Mouse (Mus musculus) adrenal gland, postnatal 10 days (tissue): ENCODE data around the gene Rundc3a. TPM values are rescaled to one million over a fixed set of nuclear protein-coding genes. Genes with fewer than 3 reads are reported as not detected.
"Not testable (repeated sequence)": the region's sequence is repeated elsewhere in the genome, so short reads cannot be mapped to it uniquely, and the experiment has no call there.

Experiments used
- DNase-seq: peaks from one replicate; pipeline ENCODE4 v3.0.0; 2021; ENCODE audit warnings: mixed read lengths
- total RNA-seq, 2 experiments: library from RNA; stranded (reverse); gene quantifications; 2 replicates each; pipeline ENCODE4 v1.2.3; 2021

The Rundc3a gene
- total RNA-seq, 2 experiments from 2014 or later = 21.2 to 34.3 TPM

DNA sequence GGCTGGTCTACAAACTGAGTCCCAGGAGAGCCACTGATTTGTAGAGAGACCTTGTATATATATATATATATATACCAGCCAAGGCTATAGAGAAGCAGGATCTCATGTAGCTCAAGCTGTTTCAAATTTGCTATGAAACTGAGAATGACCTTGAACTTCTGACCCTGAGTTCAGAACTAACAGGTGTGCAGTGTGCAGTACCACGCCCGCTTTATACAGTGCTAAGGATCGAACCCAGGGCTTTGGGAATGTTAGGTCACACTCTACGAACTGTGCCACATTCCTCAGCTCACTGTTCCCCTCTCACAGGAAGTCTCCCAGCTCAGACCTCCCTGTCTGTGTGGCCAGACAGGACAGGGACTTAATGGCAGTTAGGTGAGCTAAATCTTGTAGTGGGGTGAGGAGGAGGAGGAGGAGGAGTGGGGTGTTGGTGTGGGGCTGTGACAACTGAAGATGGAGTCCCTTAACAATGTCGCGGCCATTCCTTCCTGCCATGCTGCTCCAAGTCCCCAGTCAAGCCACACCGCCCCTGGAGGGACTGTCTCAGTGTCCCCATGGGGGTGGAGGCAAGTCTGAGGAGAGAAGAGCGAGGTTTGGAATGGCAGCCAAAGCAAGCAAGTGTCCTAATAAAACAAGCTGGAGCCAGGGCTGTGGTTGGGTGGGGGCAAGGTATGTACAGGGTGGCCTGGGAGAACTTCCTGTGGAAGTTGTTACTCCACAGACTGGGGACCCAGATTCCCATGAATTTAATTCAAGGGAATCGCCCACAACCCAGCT, 25.5 kb upstream of the Rundc3a start:
- no peak for DNase-seq

DNA sequence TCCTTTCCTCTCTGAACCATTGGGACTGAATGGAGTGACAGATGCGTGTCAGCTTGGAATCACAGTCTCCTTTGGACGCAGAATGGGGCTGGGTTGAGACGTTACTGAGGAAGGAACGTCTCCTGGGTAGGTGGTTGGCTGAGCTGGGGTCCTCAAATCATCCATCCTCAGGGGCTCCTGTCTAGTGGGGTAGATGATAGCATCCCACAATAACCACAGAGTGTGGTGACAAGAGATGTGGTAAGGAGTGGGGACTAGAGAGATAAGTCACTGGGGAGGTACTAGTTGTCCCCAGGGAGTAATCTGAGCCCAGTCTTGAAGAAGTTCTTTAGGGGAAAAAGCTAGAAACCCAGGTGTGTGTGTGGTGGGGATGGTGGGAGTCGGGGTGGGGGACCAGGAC, 24.9 kb upstream of the Rundc3a start:
- no peak for DNase-seq

DNA sequence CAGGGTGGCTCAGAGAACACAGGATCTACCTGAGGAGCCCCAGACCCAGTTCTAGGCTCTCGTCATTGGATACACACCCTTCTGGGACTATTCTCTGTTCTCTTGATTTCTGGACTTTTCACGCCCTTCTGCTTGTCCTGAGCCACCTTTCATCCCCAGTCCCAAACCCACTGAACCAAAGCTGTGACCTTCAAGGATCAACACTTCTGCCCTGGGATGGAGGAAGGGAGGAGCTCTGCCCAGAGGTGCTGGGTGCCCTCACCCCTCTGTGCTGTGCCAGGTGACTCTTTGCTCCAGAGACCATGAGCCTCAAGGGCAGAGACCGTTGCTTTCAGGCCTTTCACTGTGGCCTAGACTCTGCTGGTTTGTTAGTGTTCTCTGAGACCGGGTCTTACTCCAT, 23.9 kb upstream of the Rundc3a start:
- no peak for DNase-seq

DNA sequence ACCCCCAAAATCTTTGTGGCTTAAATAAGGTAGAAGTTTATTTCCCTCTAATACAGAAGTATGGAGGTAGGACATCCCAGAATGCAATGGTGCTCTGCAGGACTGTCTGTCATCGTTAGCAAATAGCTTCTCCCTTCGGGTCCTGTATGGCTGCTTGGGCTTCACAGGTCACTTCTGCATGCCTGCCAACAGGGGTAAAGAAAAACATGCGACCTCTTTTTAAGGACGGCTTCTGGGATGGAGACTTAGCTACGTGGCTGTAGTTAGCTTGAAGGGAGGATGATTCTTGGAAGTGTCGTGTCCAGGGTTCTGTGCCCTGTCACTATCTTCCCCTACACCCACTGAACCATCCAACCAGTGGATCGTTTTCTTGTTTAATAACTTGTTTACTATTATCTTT, 22.9 kb upstream of the Rundc3a start:
- no peak for DNase-seq

DNA sequence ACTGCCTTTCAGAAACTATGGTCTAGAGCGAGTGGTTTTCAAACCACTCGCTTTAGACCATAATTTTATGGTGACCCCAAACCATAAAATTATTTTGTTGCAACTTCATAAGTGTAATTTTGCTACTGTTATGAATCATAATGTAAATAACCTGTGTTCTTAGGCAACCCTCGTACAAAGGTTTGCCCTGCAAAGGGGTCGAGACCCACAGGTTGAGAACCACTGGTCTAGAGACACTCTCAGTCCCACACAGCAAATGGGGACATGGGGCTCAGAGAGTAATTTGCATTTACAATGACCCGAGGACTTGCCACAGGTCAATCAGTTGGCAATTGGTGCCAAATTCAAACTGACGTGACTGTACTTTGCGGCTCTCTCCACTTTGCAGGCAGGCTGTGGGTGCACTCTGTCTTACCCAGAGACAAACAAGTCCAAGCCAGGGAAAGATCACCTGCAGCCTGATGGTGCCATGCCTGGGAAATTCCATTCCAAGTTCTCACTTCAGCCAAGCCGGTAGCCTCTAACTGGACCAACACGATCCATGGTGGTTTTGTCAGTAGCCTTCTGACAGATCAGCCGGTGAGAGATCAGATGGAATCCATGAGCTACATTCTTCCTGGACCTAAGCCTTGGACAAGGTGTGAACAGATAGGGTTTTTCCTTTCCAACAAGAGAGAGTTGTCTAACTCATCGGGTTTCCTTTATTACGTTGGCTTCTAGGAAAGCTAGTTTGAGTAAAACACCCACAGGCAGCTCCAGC, 21.1 kb upstream of the Rundc3a start:
- DNase-seq = no peak

DNA sequence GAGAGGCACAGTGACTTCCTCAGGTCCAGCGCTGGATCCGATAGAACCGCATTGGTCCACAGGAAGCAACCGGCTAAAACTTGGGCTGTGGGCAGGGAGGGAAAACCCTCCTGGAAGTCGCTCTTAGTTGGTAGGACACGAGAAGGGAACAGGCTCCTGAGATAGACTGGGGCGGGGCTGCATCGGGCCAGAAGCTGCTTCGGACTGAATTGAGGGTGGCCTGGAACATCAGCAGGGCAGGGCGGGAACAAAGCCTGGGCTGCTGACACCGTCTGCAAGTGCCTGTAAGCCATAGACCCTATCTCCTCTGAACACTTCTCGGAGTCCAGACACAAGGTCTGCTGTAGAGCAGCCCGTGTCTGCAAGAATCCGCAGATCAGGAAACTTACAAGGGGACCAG, 20.3 kb upstream of the Rundc3a start:
- DNase-seq = no peak

DNA sequence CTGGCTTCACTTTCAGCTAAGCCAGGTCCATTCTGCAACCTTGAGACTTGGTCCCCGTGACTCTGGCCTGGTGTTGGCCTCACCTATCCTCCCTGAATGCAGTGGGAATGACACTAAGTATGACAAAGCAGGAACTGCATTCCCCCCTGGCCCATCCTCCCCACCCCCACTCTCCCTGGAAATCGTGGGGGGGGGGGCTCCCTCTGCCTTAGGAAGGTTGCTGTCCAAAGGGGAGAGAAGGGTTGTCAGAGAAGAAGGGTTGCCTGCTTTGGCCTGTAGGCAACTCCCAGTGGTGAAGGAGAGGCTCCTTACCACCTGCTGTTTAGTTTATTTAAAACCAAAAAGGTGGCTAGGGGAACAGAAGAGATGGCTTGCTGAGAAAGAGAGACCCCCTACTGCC, 19.6 kb upstream of the Rundc3a start:
- no peak for DNase-seq

DNA sequence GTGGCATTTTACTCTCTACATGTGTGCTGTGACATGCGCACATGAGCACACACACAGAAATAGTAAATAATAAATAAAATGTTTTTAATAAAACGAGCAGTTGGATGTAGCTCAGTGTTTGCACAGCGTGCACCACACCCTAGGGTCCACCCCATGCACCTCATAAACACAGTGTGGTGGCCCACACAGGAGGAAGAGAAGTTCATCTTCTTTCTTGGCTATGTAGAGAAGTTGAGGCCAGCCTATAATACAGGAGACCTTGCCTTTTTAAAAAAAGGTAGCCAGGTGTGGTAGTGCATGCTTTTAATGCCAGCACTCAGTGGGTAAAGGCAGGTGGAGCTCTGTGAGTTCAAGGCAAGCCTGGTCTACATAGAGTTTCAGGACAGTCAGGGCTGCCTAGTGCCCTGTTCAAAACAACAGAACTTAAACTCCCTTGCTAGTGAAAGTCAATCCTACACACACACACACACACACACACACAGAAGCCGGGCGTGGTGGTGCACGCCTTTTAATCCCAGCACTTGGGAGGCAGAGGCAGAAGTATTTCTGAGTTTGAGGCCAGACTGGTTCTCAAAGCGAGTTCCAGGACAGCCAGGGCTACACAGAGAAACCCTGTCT, 19.0 kb upstream of the Rundc3a start:
- no peak for DNase-seq

DNA sequence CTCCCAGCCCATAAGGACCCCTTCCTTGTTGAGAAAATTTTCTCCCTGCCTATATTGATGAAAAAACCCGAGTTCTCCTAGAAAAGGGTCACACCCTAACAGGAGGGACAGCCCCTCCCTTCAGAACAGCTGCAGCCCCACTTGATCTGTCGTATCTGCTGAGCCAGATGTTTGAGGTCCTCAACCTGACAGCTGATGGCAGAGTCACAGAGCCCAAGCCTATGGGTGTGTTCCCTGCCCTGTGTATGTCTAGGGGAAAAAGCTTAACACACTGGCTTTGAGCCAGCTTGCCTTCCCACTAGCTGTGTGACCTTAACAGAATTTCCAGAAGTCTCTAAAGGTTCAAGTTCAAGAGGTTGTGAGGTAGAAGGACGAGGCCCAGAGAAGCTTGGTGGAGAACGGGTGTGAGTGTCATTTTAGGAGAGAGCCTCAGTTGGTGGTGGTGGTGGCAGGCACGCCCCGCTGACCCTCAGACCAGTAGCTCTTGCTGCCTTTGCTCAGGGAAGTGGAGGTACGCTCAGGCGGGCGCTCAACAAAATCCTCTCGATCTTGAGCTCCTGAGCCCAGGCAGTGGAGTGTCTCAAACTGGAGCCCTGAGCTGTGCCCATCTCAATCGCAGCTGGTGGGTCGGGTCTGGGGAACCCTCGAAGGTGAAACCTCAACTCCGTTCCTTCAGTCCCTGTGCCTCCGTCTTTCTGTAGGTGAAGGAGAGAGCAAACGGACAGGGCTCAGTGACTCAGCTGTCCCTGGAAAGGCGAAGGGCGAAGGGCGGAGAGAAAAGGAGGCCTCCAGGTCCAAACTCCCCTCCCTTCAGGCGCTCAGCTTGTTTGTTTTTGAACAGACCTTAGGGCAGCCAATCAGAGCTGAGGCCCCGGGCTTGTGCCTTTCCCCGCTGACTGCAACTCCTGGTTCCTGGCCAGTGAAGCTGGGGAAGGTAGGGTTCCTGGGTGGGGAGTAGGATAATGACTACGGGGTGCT, 17.7 kb upstream of the Rundc3a start:
- DNase-seq = peak; percentile 87

DNA sequence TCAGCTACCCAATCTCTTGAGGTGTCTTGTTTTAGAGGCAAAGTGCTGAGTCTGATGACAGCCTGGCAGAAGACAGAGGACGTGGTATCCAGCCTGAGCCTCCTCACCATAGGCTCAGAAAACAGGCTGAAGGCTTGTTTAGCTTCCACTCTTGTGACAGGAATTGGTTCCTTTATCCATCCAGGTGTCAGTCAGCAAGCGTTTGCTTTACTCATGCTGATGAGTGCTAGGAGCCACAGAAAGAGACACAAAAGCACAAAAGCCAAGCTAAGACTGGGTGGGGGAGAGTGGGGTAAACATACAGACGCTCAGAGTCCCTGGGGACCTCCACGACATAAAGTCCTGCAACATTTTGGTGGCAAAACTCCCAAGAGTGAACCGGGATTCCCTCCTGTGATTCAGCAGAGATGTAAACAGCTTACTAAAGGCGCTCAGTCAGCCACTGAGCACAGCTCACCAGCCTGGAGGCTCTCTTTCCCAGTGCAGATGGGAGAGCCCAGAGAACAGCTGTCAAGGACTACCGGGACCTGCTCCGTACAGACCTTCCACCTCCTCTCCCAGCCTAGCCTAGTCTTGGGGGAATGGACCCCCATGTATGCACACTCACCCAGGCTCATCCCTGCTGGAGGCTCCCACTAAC, 16.9 kb upstream of the Rundc3a start:
- no peak for DNase-seq

DNA sequence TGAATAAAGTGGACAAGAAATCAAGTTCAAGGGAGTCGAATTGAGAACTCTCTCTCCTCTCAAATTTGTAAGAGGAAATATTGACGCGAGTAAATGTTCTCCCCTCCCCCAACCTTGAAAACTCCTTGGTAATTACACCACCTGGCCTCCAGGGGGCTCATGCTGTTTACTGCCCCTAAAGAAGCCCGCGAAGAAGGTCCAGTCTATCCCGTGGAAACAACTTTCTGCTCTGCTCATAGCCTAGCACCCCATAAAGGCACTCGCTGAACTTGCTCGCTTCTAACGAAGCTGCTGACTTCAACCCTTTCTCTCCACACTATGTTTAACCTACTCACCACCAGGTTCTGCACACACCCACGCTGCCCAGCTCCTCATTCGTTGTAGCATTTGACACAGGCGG, 16.0 kb upstream of the Rundc3a start:
- no peak for DNase-seq

DNA sequence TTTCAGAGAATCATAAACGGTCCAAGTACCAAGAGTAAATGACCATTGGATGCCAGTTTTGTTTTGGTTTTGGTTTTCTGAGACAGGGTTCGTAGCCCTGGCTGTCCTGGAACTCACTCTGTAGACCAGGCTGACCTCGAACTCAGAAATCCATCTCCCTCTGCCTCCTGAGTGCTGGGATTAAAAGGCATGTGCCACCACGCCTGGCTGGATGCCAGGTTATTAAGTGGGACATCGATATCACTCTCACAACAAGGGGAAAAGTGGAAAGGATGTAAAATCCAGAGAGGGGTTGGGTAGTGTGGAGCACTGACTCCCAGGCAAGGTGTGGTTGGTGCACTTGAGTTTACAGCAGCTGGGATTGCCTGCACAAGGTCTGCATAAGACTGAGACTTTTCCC, 13.1 kb upstream of the Rundc3a start:
- DNase-seq = no peak

DNA sequence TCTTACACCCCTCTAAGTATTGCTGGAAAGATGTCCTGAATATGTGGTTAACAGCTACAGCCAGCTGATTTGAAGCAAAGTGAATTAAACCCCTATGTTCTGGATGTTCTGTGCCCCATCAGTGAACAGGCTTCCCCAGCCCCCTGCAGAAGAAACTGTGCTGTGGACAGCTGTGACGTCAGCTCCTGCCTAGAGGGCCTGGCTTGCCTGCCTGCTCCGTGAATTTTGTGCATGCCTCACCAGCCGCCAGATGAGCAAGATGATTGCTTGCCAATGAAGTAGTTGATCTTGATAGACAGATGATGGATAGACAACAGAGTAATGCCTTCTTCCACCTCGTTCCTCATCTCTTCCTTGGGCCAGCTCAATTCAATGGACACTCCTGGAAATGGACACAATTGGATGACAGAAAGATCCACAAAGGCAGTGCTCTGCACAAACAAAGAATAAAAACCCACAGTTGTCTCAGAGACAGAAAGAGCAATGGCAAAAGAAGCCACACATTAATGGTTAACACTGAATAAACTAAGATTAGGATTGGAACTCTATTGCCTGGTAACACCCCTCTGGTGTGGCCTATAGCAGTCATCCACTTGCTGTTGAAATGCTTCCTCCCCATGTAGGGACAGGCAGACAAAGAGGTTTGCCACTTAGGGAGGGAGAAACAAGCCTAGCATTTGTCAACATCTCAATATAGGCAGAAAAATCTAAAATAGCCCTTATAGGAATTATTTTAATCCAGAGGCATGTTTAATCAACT, 11.7 kb upstream of the Rundc3a start:
- DNase-seq = no peak

DNA sequence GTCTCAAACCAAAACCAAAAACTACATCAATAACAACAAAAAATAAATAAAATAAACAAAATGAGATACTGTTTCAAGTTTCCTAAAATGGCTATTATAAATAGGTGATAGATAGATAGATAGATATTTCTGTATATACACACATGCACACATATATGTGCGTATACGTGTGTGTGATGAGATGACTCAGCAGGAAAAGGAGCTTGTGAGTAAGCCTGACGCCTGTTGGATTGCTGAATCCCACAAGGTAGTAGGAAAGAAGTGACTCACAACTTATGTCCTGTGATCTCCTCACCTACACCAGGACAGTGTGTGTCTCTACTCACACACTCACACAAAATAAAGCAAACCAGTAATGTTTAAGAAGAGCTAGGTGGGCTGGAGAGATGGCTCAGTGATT, 10.4 kb upstream of the Rundc3a start:
- no peak for DNase-seq

DNA sequence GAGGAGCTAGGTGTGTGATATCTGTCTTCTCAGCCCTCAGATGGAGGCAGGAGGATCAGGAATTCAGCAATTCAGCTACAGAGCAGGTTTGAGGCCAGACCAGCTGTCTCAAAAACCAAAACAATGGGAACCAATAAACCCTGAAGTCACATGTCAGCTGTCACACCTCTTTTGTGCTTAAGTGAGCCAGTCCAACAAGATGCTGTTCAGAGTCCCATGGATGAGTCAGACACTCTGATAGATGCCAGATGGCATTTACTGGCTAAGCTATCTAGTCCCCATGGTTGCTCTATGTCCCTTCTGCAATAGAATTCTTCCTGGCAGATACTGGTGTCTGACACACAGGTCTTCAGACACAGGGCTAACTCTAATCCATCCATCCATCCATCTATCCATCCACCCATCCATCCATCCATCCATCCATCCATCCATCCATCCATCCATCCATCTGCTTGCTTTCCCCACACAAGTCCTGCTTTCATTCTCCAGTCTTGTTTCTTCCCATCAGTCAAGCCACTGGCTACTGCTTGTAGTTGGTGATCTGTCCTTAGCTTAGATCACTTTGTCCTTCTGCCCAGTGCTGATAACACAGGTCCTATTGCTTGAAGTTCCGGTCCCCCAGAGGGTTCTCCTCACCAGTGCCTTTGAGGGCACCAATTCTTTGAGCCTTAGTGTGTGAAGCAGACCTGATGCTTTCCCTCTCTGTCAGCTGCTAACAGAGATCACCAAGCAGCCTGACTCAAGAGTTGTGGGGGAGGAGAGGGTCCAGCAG, 9.7 kb upstream of the Rundc3a start:
- DNase-seq = no peak

DNA sequence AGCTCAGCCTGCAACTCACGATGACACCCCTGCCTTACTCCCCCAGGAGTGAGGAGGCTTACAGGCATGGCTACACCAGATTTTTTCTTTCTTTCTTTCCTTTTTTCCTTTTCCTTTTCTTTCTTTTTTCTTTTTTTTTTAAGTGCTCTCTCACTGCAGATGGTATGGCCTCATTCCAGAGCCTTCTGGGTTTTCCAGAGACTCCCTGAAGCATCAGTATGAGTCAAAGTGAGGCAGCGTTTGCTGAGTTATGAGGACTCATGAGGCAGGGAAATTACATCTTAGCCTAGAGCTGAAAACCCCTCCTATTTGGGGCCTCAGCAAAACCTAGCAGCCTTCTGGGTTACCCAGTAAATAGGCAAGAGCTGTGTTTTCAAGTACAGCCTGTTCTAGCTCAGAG, 8.8 kb upstream of the Rundc3a start:
- DNase-seq = no peak

DNA sequence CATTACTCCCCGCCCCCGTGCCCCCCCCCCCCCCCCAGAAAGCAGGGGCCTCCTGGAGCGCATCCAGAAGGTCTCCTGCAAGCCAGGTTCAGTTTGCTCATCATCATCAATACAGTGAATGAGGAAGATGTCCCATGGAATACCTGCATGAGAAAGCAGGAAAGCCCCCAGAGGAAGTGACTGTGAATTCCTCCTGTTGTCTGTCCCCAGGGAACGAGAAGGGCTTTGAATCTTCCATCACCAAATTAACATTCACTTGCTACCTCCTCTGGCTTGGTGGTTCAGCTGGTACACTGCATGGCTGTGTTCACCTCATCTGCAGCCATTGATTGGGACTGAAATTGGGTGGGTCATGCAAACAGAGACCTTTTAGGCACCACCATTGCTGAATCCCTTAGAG, 8.1 kb upstream of the Rundc3a start:
- no peak for DNase-seq

DNA sequence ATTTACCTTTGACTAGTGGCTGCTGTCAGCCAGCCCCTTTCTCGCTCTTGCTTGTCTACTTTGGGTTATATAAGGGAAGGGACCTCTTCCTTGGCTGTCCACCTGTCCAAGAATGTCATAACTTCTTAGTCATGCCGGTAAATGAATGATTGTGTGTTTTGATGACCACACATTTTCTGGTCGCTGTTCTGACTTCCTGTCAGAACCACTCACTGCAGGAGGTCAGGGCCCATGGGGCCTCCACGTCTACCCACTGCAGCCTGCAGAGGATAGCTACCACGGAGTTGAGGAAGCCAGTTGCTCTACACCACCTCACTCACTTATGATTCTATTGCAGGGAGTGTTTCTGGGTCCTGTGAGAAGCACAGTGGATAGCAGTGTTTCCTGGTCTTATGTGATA, 7.1 kb upstream of the Rundc3a start:
- no peak for DNase-seq

DNA sequence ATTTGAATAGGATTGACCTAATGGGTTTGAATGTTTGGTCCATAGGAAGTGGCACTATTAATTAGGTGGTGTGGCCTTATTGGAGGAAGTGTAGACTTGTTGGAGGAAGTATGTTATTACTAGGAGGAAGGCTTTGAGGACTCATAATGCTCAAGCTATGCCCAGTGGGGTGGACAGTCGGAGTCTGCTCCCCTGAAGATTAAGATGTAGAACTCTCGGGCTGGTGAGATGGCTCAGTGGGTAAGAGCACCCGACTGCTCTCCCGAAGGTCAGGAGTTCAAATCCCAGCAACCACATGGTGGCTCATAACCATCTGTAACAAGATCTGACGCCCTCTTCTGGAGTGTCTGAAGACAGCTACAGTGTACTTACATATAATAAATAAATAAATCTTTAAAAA, 3.8 kb upstream of the Rundc3a start:
- DNase-seq = not testable (repeated sequence)
